Mouse (Mus musculus) liver, adult (tissue): ENCODE results near the gene Aph1a.

Experiments used
- GATA4 ChIP-seq: IDR thresholded peaks from 2 replicates; pipeline ENCODE4 v1.6.1; 2014; ENCODE audit warnings: mild to moderate bottlenecking, low read length; ENCODE audit not compliant: insufficient replicate concordance

Aph1a gene

DNA sequence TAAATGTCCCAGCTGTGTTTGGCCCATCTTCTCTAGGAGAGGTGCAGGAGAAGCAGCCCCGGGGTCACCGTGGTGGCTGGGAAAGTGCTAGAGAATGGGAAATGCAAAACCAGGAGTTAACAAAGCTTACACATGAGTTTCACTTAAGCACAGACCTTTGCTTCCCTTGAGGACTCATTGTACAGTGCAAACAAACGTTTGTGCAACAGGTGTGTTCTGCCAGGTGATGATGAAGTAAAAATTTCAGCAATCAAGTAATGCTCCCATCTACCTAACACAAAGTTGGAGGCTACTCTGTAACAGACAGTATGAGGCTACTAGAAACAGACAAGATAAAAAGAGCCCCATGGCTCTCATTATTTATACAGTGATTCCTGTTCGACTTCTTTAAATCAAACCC, 14.7 kb upstream of the Aph1a start:
- no peak for TF ChIP-seq GATA4

DNA sequence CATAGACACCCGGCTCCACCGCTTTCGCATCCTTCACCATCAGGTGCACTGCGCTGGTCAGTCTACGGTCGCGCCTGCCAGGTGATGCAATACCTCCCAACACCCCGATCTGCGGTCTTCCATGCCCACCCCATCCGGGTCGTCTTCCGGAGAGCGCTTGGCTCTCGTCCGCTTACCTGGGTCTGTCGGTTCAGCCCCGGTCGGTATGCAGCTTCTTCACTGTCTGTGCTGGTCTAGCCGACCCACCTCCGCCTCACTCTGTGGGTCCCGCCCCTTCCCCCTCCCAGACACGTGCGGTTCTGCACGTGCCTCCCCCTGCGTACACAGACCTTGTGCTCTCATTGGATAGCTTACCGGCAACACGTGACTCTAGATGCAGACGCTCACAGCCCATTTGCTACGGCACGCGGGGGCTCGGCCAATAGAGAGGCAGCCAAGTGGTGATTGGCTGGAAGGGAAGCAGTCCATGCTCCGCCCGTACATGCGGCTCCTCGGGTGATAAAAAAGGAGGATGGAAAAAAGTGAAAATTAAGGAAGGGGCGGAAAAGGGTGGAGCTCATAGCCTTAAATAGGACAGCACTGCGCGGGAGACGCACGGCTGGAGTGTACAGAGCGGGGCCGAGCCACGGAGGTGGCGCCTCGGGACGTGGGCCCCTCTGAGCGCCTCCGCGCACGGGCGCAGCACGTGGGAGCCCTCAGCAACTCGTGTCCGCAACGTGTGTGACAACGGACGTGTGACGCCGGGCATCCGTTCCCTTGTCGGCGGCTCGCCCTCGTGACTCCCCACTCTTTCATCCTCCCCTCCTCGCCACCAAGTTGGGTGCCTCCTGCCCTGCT, 11.6 kb upstream of the Aph1a start, which contains the start of gene Ciart:
TSS of gene Ciart (minus strand) at position 273 of the 837 bp plus-strand sequence.
- peak; percentile 6; the same call in 1 of the 2 replicates for TF ChIP-seq GATA4

DNA sequence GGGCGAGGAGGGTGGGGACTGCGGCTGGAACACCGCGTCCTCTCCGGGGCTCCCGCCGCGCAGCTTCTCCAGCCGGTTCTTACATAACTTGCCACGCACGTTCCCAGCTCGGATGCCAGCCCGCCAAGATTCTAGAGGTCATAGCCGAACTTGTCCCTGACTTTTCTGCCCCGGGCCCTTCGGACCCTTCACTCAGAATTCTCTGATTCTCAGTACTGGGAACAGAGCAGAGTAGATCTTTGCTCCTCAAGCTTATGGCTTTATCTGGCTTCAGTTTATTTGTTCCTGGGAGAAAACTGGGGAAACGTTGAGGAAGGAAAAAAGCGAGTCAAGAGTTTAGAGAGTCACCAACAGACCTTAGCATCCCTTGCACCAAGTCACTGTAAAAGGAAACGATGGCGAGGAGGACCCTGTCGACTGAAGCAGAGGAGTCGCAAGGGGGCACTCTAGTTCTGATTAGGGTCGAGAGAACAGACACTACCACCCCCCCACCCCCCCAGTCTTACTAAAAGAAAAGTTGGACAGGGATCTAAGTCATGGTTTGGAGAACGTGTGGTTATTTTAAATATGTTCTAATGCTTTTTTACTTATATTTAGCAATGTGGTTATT, 10.8 kb upstream of the Aph1a start:
- peak; percentile 0; the same call in 1 of the 2 replicates for TF ChIP-seq GATA4

DNA sequence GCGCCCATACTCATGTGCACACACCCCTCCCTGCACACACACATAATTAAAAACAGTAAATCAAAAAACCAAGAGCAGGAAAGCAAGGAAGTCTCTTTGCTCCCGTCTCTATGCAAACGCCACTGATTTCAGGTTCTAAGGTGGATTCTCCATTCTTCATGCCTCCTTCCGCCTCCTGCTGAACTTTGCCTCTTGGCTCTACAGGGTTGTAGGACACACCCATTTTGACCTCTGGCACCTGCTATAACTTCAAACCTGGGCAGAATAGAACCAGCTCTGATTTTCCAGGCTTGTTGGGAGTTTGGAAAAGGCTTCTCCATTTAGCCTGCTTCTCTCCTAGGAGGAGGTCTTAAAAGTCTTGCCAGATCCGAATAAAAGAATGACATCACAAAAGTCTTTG, 9.4 kb upstream of the Aph1a start:
- TF ChIP-seq GATA4 = no peak

DNA sequence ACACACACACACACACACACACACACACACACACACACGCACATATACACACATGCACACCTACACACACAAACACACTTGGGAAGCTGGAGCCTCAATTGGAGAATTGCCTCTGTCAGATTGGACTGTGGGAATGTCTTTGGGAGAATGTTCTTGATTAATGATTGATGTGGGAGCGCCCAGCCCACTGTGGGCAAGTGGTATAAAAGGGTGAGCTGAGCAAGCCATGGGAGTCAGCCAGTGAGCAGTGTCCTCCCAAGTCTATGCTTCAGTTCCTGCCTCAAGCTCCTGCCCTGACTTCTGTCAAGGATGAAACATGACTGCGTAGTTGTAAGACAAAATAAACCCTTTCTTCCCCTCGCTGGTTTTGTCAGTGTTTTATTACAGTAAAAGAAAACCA, 6.2 kb upstream of the Aph1a start:
- no peak for TF ChIP-seq GATA4

DNA sequence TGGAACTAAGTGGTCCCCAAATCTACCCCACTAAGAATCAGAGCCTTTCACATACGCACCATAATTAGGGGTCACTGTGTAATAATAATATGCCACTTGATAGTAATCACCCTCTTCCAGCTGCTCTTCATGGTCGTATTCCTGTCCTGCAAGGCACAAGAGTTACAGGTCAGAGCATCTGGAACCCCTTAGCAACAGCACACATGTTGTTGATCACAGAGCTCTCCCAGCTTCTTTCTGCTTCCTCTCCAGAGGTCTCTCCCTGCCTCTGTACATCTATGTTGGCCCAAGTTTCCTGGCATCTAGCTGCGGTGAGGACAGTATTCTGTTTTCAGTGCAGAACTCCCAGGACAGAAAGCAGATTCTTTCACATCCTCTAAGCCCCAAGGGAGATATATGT, 4.1 kb upstream of the Aph1a start:
- no peak for TF ChIP-seq GATA4

DNA sequence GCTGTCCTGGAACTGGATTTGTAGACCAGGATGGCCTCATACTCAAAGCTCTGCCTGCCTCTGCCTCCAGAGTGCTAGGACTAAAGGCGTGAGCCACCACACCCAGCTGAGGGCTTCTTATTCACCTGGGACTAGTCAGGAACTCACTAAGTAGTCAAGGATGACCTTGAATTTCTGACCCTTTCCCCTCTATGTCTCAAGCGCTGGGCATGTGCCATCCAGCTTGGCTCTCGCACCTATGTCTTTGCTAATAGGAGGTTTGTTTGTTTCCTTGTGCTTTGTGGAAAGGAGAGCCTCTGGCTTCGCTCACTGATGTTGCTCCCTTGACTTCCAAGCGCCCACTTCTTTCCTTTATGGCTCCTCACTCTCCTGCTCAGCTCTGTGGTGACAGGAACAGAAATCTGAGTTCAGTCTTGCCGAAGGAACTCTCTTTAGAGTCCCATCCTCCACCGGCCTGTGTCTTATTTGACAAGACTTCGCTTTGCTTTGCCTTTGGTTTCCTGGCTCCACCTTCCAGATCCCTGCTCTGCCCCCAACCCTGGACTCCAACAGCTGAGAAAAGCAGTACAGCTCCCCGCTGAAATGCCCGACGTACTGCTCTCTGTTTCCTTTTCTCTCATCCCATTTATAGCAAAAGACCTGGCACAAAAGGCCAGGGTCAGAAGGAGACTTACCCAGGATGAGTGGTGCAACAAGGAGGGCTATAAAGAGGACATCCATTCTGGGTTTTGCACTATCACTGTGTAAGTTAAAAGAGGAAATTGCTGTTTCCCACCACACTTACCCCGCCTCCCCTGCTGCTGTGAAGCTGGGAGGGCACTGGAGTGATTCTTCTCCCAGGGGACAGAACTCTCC, 2.3 kb upstream of the Aph1a start, which contains the start of gene BC028528:
TSS of gene BC028528 (minus strand) at position 795 of the 855 bp plus-strand sequence.
- no peak for TF ChIP-seq GATA4

DNA sequence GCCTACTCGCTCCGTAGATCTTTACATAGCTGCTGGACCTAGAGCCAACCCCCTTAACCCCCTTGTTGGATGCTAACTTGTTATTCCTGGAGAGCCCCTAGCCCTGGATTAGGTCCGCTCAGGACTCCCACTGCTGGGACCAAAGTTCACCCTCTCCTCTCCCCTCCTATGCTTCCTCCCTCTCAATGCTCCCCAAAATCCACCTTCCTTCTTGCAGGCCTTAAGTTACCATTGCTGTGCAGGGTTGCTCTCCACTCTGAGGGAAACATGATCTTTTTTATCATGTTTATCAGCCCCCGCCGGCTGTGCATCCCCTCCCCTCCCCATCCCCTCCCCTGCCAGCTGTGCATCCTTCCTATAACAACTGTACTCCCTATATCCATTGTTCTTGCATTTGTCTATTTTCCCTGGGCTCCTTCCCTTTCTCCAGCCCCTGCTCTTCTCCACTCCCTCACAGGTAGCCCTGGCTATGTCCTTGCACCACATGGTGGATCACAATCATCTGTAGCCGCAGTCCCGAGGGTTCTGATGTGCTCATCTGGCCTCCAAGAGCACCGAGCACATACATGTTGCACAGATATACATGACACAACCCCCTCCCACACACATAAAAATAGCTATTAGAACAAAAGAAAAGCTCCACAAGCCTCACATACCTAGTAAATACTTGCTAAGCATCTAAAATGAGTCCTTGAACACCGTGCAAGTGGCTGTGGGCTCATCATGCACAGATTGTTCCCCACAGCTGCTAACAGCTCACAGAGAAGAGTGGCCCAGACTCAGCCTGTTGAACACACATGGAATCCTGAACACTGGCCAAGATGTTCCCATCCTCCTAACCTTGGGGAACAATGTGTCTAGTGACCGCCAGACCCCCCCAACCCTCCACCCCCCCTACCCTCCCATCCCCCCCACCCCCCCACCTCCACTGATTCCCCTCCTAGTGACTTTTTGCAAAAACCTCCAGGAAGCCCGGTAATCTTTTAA, 1.4 kb upstream of the Aph1a start:
- TF ChIP-seq GATA4 = no peak

DNA sequence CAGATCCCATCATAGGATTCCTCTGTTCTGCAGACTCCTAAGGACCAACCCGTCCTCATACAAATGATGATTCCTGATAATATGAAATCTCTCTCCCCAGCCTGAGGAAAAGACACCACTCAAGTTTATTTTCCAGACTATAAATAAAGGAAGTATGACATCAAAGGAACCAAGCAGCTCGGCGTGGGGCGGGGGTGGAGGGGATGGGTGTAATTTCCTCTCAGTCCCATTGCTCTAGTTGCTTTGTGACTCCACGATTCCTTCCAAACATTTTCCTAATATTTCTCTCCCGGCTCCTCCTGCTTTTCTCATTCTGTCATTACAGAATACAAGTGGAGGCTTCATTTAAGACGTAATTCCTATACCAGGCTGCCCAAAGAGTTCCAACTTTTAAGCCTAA, 643 bp upstream of the Aph1a start:
- no peak for TF ChIP-seq GATA4

DNA sequence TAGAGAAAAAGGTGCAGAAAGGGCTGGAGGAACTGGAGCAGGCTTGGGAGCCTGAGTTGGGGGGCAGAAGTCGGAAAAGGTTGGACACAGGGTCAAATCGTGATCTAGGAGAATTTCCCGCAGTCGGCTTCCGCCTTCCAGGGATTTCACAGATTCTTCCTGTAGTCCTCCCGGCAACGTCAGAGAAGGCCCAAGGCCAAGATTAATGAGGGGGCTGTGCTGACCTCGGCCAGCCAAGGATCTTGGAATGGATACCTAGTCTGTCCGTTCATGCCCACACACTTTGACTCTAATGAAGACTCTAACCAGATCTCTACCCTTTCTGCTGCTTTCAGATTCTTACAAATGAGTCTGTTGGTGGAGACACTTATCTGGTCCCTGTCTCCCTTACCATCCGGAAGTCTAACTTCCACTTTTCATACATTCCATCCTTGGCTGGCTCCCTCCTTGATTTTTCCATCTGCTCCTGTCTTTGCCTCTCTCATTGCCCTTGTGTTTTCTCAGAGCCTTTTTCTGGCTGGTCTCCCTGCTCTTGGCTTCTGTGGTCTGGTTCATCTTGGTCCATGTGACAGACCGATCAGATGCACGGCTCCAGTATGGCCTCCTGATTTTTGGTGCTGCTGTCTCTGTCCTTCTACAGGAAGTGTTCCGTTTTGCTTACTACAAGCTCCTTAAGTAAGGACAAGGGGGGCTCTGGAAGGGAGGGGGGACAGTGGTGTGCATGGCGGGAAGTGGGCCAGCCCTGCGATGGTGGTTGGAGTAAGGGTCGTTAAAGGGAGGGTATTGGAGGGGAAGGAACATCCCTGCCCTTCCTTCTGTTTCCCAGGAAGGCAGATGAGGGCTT, 770 bp downstream of the Aph1a start:
- no peak for TF ChIP-seq GATA4

DNA sequence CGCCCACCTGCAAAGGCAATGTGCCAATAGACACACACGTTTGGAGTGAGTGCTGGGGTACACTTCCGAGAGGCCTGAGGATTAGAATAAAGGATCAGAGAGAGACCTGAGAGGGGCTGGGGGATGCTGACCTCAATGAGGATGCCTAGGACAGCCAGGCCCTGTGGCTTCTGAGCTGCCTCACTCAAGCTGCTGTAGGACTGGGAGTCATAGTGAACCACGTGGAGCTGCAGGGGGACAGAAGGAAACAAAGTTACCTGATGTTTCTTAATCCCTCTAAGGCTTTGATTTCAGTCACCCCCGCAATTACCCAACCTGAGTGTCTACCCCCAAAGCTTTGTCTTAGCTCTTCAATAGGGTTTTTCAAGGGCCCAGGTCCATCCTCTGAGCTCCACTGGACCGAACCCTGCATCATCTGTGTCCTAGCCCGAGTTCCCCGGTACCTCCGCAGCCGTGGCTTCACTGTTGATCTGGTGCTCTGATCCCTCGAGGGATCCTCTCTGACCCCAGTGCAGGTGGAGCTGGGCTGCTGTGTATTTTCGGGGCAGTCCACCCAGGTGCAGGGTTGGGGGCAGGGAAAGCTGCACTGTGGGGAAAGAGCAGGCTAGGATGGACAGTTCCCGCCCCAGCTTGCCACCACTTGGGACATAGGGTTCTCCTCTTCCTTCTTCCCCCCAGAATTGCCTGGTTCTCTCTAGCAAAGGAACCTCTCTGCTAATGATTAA, 6.2 kb downstream of the Aph1a start:
- TF ChIP-seq GATA4 = no peak

DNA sequence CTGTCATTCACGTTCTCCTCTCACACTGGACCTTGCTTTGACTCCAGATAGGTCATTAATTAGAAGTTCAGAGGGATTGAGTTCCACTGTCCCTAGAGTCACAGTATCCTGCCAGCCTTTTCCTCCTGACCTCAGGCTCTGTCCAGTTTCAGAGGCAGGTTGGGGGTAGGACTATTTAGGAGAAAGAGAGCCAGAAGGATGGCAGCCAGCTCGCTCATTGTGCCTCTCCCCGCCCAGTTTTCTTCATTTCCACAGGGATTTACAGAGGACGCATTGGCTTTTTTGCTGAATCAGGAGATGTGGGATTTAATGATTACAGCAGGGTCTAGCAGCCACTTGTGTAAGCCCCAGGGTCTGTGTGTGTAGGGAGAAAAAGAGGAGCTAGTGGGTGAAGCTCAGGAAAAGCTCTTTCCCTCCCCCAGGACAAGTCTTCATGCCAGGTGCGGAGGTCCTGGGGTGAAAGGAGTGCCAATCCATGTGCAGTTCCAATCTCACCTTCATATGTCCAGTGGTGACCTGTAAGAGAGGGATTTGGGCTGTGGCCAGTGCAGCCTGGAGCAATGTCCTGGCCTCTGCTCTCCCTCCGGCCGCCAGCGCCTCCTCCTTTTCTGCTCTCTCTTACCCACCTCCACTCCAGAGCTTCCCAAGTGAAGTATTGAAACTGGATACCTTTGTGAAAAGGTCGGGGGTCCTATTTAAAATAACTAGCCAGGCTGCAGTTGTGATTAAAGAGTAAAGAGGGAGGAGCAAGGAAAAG, 8.0 kb downstream of the Aph1a start:
- TF ChIP-seq GATA4 = no peak

DNA sequence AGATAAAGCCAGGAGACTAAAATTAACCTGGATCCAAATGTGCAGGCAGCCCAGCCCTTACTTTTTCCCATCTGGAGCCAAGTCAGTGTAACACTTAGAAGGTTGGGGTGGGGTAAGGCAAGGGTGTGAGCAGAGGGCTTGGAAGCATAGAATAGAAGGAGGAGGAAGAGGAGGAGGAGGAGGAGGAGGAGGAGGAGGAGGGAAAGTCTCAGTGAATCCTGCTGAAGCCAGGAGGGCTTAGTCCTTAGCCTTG, 8.5 kb downstream of the Aph1a start:
- no peak for TF ChIP-seq GATA4

DNA sequence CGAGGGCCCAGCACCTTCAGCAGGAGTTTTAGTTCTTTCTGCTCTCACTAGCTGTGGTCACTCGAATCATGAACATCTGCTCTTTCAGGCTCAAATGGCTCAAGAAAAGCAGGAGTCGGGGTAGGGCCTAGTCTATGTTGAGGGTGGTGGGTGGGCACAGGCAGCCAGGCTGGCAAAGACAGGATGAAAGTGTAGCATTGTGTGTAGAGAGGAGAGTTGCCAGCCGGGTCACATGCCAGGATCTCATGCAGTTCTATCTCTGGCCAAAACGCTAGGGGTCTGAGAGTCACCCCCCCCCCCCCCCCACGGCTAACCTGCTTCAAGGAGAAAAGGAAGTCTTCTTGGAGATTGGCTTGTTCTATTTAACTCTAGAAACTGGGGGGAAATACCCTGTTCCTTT, 8.9 kb downstream of the Aph1a start:
- no peak for TF ChIP-seq GATA4
